Mouse (Mus musculus) CH12.LX (cell line): ENCODE results near the gene Rgs17. TPM values are rescaled to one million over a fixed set of nuclear protein-coding genes. Genes with fewer than 3 reads are reported as not detected.

Experiments
- DNase-seq: peaks from one replicate; pipeline ENCODE4 v3.0.0-alpha.2; 2013; ENCODE audit errors: extremely low read depth
- H3K27ac ChIP-seq: 2 replicates; pipeline ENCODE4 v1.5.1; 2012; ENCODE audit warnings: low read depth, mild to moderate bottlenecking, control low read depth, moderate library complexity; ENCODE audit not compliant: insufficient read depth
- H3K27me3 ChIP-seq: replicated peaks from 2 replicates; pipeline ENCODE3; 2012; ENCODE audit warnings: inconsistent platforms
- H3K36me3 ChIP-seq, 2 experiments: replicated peaks in 1 of 2; 2 replicates each; pipeline versions ENCODE3 to v1.6.1; 2012; ENCODE audit warnings: inconsistent platforms in 1 of 2, low read length in 1 of 2, mild to moderate bottlenecking in 1 of 2, mixed read lengths in 1 of 2, moderate library complexity in 1 of 2; ENCODE audit not compliant: control insufficient read depth in 1 of 2, insufficient read depth in 1 of 2
- H3K4me1 ChIP-seq, 2 experiments: 2 replicates each; pipeline ENCODE4 v1.6.1; 2012; ENCODE audit warnings: inconsistent platforms in 1 of 2, moderate library complexity in 1 of 2; ENCODE audit not compliant: insufficient read depth in 2 of 2, control insufficient read depth in 1 of 2
- H3K4me2 ChIP-seq: 2 replicates; pipeline ENCODE4 v1.6.1; 2012; ENCODE audit warnings: low read depth, mild to moderate bottlenecking, control low read depth; ENCODE audit not compliant: poor library complexity, insufficient read depth, severe bottlenecking
- H3K4me3 ChIP-seq, 3 experiments: fragments of 150-350 bp in 1 of 3; sonication (generic) in 1 of 3; replicated peaks in 1 of 3; 2 replicates each; pipeline versions ENCODE3 to v1.5.1; 2011 to 2012; ENCODE audit warnings: low read depth in 2 of 3, low read length in 2 of 3, mild to moderate bottlenecking in 2 of 3, moderate library complexity in 2 of 3, control low read depth in 1 of 3, improper control_type of control experiment in 1 of 3, inconsistent platforms in 1 of 3, mixed read lengths in 1 of 3; ENCODE audit not compliant: poor library complexity in 1 of 3
- H3K79me2 ChIP-seq: replicated peaks from 2 replicates; pipeline ENCODE4 v1.6.1; 2012; ENCODE audit warnings: mild to moderate bottlenecking, moderate library complexity; ENCODE audit not compliant: control insufficient read depth, poor library complexity, insufficient read depth, severe bottlenecking; ENCODE audit errors: extremely low read depth
- H3K9ac ChIP-seq: 2 replicates; pipeline ENCODE4 v1.6.1; 2012; ENCODE audit warnings: low read depth, mild to moderate bottlenecking, control low read depth, moderate library complexity; ENCODE audit not compliant: insufficient read depth
- H3K9me3 ChIP-seq: replicated peaks from 2 replicates; pipeline ENCODE3; 2012; ENCODE audit warnings: low read length, inconsistent platforms, mixed read lengths
- BHLHE40 ChIP-seq: IDR thresholded peaks from 2 replicates; pipeline ENCODE4 v1.6.1; 2011; ENCODE audit warnings: mild to moderate bottlenecking, low read depth, low read length, improper control_type of control experiment
- CHD1 ChIP-seq: IDR thresholded peaks from 2 replicates; pipeline ENCODE4 v1.6.1; 2012; ENCODE audit warnings: low read depth, low read length, improper control_type of control experiment, inconsistent platforms
- CTCF ChIP-seq, 2 experiments: IDR thresholded peaks in 1 of 2; conservative IDR thresholded peaks in 1 of 2; 2 replicates each; pipeline ENCODE4 v1.5.1; 2011 to 2012; ENCODE audit warnings: low read depth in 2 of 2, low read length in 2 of 2, improper control_type of control experiment in 1 of 2, inconsistent platforms in 1 of 2, mild to moderate bottlenecking in 1 of 2, moderate library complexity in 1 of 2
- ELF1 ChIP-seq: IDR thresholded peaks from 2 replicates; pipeline ENCODE4 v1.6.1; 2014; ENCODE audit warnings: low read depth, mild to moderate bottlenecking, inconsistent platforms, low read length, improper control_type of control experiment
- ETS1 ChIP-seq: conservative IDR thresholded peaks from 2 replicates; pipeline ENCODE4 v1.6.1; 2012; ENCODE audit warnings: low read depth, mild to moderate bottlenecking, inconsistent platforms, low read length, improper control_type of control experiment, moderate library complexity
- GABPA ChIP-seq: IDR thresholded peaks from 2 replicates; pipeline ENCODE4 v1.6.1; 2012; ENCODE audit warnings: low read depth, low read length, improper control_type of control experiment, inconsistent platforms; ENCODE audit not compliant: insufficient replicate concordance
- HCFC1 ChIP-seq: IDR thresholded peaks from 2 replicates; pipeline ENCODE4 v1.6.1; 2012; ENCODE audit warnings: low read depth, mild to moderate bottlenecking, inconsistent platforms, low read length, improper control_type of control experiment
- IRF4 ChIP-seq: IDR thresholded peaks from 2 replicates; pipeline ENCODE4 v1.6.1; 2014; ENCODE audit warnings: low read depth, mild to moderate bottlenecking, inconsistent platforms, low read length, improper control_type of control experiment
- JUN ChIP-seq: IDR thresholded peaks from 2 replicates; pipeline ENCODE4 v1.6.1; 2011; ENCODE audit warnings: low read depth, mild to moderate bottlenecking, low read length, improper control_type of control experiment, moderate library complexity; ENCODE audit not compliant: insufficient read depth
- JUND ChIP-seq: conservative IDR thresholded peaks from 2 replicates; pipeline ENCODE4 v1.6.1; 2011; ENCODE audit warnings: low read depth, low read length, improper control_type of control experiment
- KAT2A ChIP-seq: IDR thresholded peaks from 2 replicates; pipeline ENCODE4 v1.6.1; 2012; ENCODE audit warnings: low read length, improper control_type of control experiment, inconsistent platforms; ENCODE audit not compliant: insufficient replicate concordance
- MAX ChIP-seq: IDR thresholded peaks from 2 replicates; pipeline ENCODE4 v1.6.1; 2011; ENCODE audit warnings: low read length, improper control_type of control experiment
- MAZ ChIP-seq: IDR thresholded peaks from 2 replicates; pipeline ENCODE4 v1.6.1; 2012; ENCODE audit warnings: low read depth, mild to moderate bottlenecking, inconsistent platforms, low read length, improper control_type of control experiment, moderate library complexity
- MXI1 ChIP-seq: IDR thresholded peaks from 2 replicates; pipeline ENCODE4 v1.6.1; 2011; ENCODE audit warnings: mild to moderate bottlenecking, low read depth, low read length, improper control_type of control experiment
- MYC ChIP-seq: IDR thresholded peaks from 2 replicates; pipeline ENCODE4 v1.6.1; 2011; ENCODE audit warnings: low read depth, mild to moderate bottlenecking, improper control_type of control experiment, low read length
- NELFE ChIP-seq: IDR thresholded peaks from 2 replicates; pipeline ENCODE4 v1.6.1; 2011; ENCODE audit warnings: low read depth, low read length, improper control_type of control experiment
- PAX5 ChIP-seq: IDR thresholded peaks from 2 replicates; pipeline ENCODE4 v1.6.1; 2012; ENCODE audit warnings: low read length, inconsistent platforms, mixed read lengths
- POLR2A ChIP-seq: IDR thresholded peaks from 2 replicates; pipeline ENCODE4 v1.6.1; 2011; ENCODE audit warnings: low read depth, mild to moderate bottlenecking, improper control_type of control experiment, low read length
- POLR2AphosphoS2 ChIP-seq: IDR thresholded peaks from 2 replicates; pipeline ENCODE4 v1.6.1; 2011; ENCODE audit warnings: low read depth, low read length, improper control_type of control experiment
- RCOR1 ChIP-seq: conservative IDR thresholded peaks from 2 replicates; pipeline ENCODE4 v1.6.1; 2012; ENCODE audit warnings: low read depth, mild to moderate bottlenecking, inconsistent platforms, low read length, improper control_type of control experiment
- SIN3A ChIP-seq: IDR thresholded peaks from 2 replicates; pipeline ENCODE4 v1.6.1; 2012; ENCODE audit warnings: low read length, improper control_type of control experiment, inconsistent platforms
- TBP ChIP-seq: conservative IDR thresholded peaks from 2 replicates; pipeline ENCODE4 v1.6.1; 2011; ENCODE audit warnings: low read depth, low read length, improper control_type of control experiment
- TCF12 ChIP-seq: IDR thresholded peaks from 2 replicates; pipeline ENCODE4 v1.6.1; 2014; ENCODE audit warnings: low read depth, mild to moderate bottlenecking, inconsistent platforms, low read length, improper control_type of control experiment
- UBTF ChIP-seq: IDR thresholded peaks from 2 replicates; pipeline ENCODE4 v1.6.1; 2012; ENCODE audit warnings: low read depth, mild to moderate bottlenecking, inconsistent platforms, low read length, improper control_type of control experiment, moderate library complexity
- USF1 ChIP-seq: IDR thresholded peaks from 2 replicates; pipeline ENCODE4 v1.6.1; 2014; ENCODE audit warnings: low read depth, mild to moderate bottlenecking, inconsistent platforms, low read length, improper control_type of control experiment
- USF2 ChIP-seq: conservative IDR thresholded peaks from 2 replicates; pipeline ENCODE4 v1.6.1; 2011; ENCODE audit warnings: low read depth, low read length, improper control_type of control experiment
- ZMIZ1 ChIP-seq: IDR thresholded peaks from 2 replicates; pipeline ENCODE4 v1.6.1; 2012; ENCODE audit warnings: low read depth, mild to moderate bottlenecking, inconsistent platforms, low read length, improper control_type of control experiment
- dilution Hi-C: fragments of 300-500 bp; cut with MboI; formaldehyde crosslinking; loops from 2 replicates; pipeline ENCODE4 v1.14.3; 2020; ENCODE audit warnings: low sequenced_read_pairs; ENCODE audit not compliant: extremely low pct_unique_long_range_greater_than_20kb, extremely low pct_ligation_motif_present
- in situ Hi-C: fragments of 300-500 bp; cut with MboI; formaldehyde crosslinking; loops from 3 replicates; pipeline ENCODE4 v1.14.3; 2019; ENCODE audit warnings: low sequenced_read_pairs, low pct_ligation_motif_present, low pct_unique_long_range_greater_than_20kb, mixed read lengths
- polyA plus RNA-seq: library from polyadenylated mRNA; unstranded; fragments of >175 nt; gene quantifications from 2 replicates; pipeline ENCODE4 v1.2.1, GENCODE M21; 2012; ENCODE audit warnings: low read depth; ENCODE audit not compliant: insufficient read length
- total RNA-seq, 2 experiments: library from RNA; depleted of rRNA; stranded (reverse); fragments of 300-350 nt in 1 of 2; fragments of >200 nt in 1 of 2; gene quantifications; 2 replicates each; pipeline ENCODE4 v1.2.3; 2012 to 2014

Gene Rgs17
- total and polyA plus RNA-seq, 3 experiments, result not detected

DNA sequence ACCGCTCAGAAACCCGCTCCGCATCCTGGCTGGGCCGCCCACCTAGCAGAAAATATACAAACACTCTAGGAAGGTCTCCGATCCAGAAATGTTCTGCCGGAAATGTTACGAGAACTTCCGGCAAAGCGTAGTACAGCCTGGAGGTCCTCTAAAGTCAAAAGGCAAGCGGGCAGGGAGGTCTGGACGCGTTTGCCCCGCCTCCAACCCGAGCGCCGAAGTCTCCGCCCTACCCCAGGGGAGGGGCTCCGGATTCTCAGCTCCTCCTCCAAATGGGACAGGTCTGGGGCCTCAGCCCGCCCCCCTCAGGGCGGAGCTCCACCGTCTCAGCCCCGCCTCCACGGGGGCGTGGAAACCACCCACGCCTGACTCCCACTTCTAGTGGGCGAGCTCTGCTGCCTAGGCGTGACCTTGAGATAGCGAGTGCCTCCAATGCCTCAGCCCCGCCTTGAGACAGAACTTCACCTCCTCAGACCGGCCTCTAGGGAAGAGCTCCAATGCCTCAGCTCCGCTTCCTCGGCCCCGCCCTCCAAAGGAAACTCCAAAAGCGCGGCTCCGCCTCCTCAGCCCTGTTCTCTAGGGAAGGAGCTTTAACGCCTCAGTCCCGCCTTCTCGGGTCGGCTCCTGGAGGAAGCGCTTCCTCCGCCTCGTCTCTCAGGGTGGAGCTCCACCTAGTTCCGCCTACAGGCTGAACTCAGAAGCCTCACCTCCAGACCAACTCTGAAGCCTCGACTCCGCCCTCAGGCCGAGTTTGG is 98.3 kb downstream of the Rgs17 start, which contains the start of gene Mtrf1l:
Gene Mtrf1l (minus strand): TSS at position 171 of the 752 bp plus-strand sequence.
- no peaks in the 10 kb centered on the region for H3K9me3 ChIP-seq
- peak within 1 kb of the TSS; percentile 83 for H3K27ac ChIP-seq
- peak; percentile 99 for DNase-seq
- TF ChIP-seq CTCF (conservative IDR thresholded peaks at IDR 0.05 in 1 of 2, IDR thresholded peaks at IDR 0.05 in 1 of 2; ENCODE audit: low read depth in 2 of 2, low read length in 2 of 2), result no peak
- no peak for TF ChIP-seq PAX5
- peak; percentile 63; the same call in 1 of the 2 replicates for TF ChIP-seq SIN3A
- no peak for TF ChIP-seq RCOR1
- no peak for TF ChIP-seq CHD1
- TF ChIP-seq MAZ, result peak; percentile 78; the same call in 1 of the 2 replicates
- peak; percentile 63; the same call in 1 of the 2 replicates for TF ChIP-seq TBP
- TF ChIP-seq TCF12, result 0 out of 2 replicates have a peak, but pooled peaks have one; percentile 13
- TF ChIP-seq USF1, result no peak
- no peak for TF ChIP-seq ETS1
- TF ChIP-seq ZMIZ1, result peak; percentile 10
- peak; percentile 79 for TF ChIP-seq ELF1
- TF ChIP-seq POLR2A, result peak; percentile 73
- peak; percentile 24; the same call in 1 of the 2 replicates for TF ChIP-seq POLR2AphosphoS2
- no peak for TF ChIP-seq BHLHE40
- TF ChIP-seq NELFE, result peak; percentile 73
- no peak for TF ChIP-seq KAT2A
- TF ChIP-seq MXI1, result peak; percentile 2; the same call in 1 of the 2 replicates
- peak; percentile 40 for TF ChIP-seq HCFC1
- TF ChIP-seq GABPA, result no peak
- TF ChIP-seq UBTF, result no peak
- TF ChIP-seq JUN, result no peak
- no peak for TF ChIP-seq MYC
- no peak for TF ChIP-seq JUND
- peak; percentile 37; the same call in 1 of the 2 replicates for TF ChIP-seq IRF4
- no peak for TF ChIP-seq MAX
- no peak for TF ChIP-seq USF2
- H3K4me1 ChIP-seq, result peaks cover 7 to 32% of the 10 kb centered on the region in 2 experiments
- dilution Hi-C loops (no loop called here), in situ Hi-C loops (loop anchor here (25.0 kb wide), 1 partner anchor 1238 kb away; the partner anchor contains the start of gene Ipcef1)
- peaks cover 19 to 33% of the 10 kb centered on the region in 2 experiments for H3K36me3 ChIP-seq
- peak within 1 kb of the TSS; percentile 89 to 98 (median 90) for H3K4me3 ChIP-seq
- H3K79me2 ChIP-seq, result peaks cover 25% of the 10 kb centered on the region
- peak within 1 kb of the TSS; percentile 93 for H3K9ac ChIP-seq
- peak within 1 kb of the TSS; percentile 91 for H3K4me2 ChIP-seq
- no peaks in the 10 kb centered on the region for H3K27me3 ChIP-seq
